Mouse (Mus musculus) embryonic facial prominence, embryonic 14.5 days (tissue): ENCODE measurements around the gene Slco1a1. TPM values are rescaled to one million over a fixed set of nuclear protein-coding genes. Genes with fewer than 3 reads are reported as not detected.

Experiments
- ATAC-seq: fragments of 200-750 bp; cut with Nextera tagmentation; 2 replicates; pipeline ENCODE4 v1.8.0; 2017; ENCODE audit warnings: low read depth, moderate number of reproducible peaks, moderate TSS enrichment
- DNase-seq: peaks from one replicate; pipeline ENCODE4 v3.0.0-alpha.2; 2015; ENCODE audit warnings: low spot score
- H3K27ac ChIP-seq: fragments of 300-500 bp; sonication (generic); replicated peaks from 2 replicates; pipeline ENCODE4 v1.5.1; 2014; ENCODE audit warnings: low read depth, mild to moderate bottlenecking, low read length, moderate library complexity
- H3K27me3 ChIP-seq: fragments of 300-500 bp; sonication (generic); replicated peaks from 2 replicates; pipeline ENCODE4 v1.6.1; 2014; ENCODE audit warnings: low read length; ENCODE audit not compliant: control insufficient read depth, insufficient read depth
- H3K36me3 ChIP-seq: fragments of 300-500 bp; sonication (generic); 2 replicates; pipeline ENCODE4 v1.6.1; 2014; ENCODE audit warnings: low read length, mixed read lengths; ENCODE audit not compliant: control insufficient read depth, insufficient read depth
- H3K4me1 ChIP-seq: fragments of 300-500 bp; sonication (generic); 2 replicates; pipeline ENCODE4 v1.6.1; 2014; ENCODE audit warnings: antibody characterized with exemption, low read length; ENCODE audit not compliant: control insufficient read depth, insufficient read depth
- H3K4me2 ChIP-seq: fragments of 300-500 bp; sonication (generic); 2 replicates; pipeline ENCODE4 v1.6.1; 2014; ENCODE audit warnings: low read depth, mild to moderate bottlenecking, low read length, moderate library complexity, mixed read lengths
- H3K4me3 ChIP-seq: fragments of 300-500 bp; sonication (generic); 2 replicates; pipeline ENCODE4 v1.5.1; 2014; ENCODE audit warnings: low read depth, mild to moderate bottlenecking, low read length
- H3K9ac ChIP-seq: fragments of 300-500 bp; sonication (generic); 2 replicates; pipeline ENCODE4 v1.6.1; 2014; ENCODE audit warnings: low read depth, mild to moderate bottlenecking, low read length, moderate library complexity, mixed read lengths
- H3K9me3 ChIP-seq: fragments of 300-500 bp; sonication (generic); 2 replicates; pipeline ENCODE4 v1.6.1; 2016; ENCODE audit warnings: low read length; ENCODE audit not compliant: control insufficient read depth
- WGBS: fragments of 180-500 bp; shearing (Covaris S2); extraction: QIAGEN DNeasy Blood & Tissue Kit; methylation state at CpG from one replicate; pipeline ENCODE4 v1.1.7; 2014; 5-methylcytosine and 5-hydroxymethylcytosine counted together
- polyA plus RNA-seq: library from polyadenylated mRNA; unstranded; fragments of >200 nt; fragmentation: Nextera tagmentation; extraction: Ambion mirVana; gene quantifications from 2 replicates; pipeline ENCODE4 v1.2.1, GENCODE M21; 2014

The Slco1a1 gene
- polyA plus RNA-seq = not detected in 2 replicates

DNA sequence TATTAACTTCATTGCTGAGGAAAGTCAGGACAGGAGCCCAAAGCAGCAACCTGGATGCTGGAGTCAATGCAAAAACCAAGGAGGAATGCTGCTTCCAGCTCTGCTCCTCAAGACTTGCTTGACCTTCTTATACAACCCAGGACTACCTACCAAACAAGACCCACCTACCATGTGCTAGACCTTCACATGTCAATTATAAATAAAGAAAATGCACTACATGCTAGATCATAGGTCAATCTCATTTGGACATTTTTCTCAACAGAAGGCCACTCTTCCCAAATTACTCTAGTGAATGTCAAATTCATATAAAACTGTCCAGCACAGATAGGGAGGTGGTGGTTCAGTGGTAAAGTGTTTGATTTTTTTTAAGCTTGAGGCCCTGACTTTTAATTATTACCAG lies at the start of gene Slco1a1:
TSS of gene Slco1a1 (minus strand) at position 101 of the 400 bp plus-strand sequence.
- H3K4me1 ChIP-seq = no peaks in the 10 kb centered on the region
- no peak within 1 kb of the TSS for H3K27ac ChIP-seq
- H3K27me3 ChIP-seq = no peaks in the 10 kb centered on the region
- no peak within 1 kb of the TSS for H3K4me3 ChIP-seq
- H3K9ac ChIP-seq = no peak within 1 kb of the TSS
- ATAC-seq (no peak), DNase-seq (no peak)
- no peak within 1 kb of the TSS for H3K4me2 ChIP-seq
- H3K36me3 ChIP-seq = no peaks in the 10 kb centered on the region
- no peaks in the 10 kb centered on the region for H3K9me3 ChIP-seq

DNA sequence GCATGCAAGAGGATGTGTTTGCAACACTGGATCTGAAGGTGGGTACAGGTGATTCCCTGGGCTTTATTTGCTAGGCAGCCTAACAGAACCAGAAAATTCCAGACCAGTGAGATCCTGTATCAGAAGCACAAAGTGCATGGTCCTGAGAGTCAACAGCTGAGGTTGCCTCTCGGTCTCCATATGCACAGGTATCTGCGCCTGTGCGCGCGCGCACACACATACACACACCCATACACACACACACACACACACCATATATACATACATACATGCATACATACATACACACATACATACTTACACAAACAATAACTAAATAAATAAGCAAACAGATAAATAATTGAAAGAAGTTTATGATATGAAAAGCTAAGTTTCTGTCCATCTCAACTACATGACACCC lies 40.0 kb upstream of the Slco1a1 start:
- no peaks in the 10 kb centered on the region for H3K27me3 ChIP-seq
- DNase-seq (no peak), ATAC-seq (no peak)
- H3K9me3 ChIP-seq = no peaks in the 10 kb centered on the region
- no peak overlapping the region for H3K4me2 ChIP-seq
- H3K36me3 ChIP-seq = no peaks in the 10 kb centered on the region
- 98% methylated on average over 6 of the region's 6 CpGs for WGBS
- H3K9ac ChIP-seq = no peak overlapping the region
- H3K4me3 ChIP-seq = no peak overlapping the region
- no peaks in the 10 kb centered on the region for H3K4me1 ChIP-seq
- H3K27ac ChIP-seq = no peak overlapping the region

DNA sequence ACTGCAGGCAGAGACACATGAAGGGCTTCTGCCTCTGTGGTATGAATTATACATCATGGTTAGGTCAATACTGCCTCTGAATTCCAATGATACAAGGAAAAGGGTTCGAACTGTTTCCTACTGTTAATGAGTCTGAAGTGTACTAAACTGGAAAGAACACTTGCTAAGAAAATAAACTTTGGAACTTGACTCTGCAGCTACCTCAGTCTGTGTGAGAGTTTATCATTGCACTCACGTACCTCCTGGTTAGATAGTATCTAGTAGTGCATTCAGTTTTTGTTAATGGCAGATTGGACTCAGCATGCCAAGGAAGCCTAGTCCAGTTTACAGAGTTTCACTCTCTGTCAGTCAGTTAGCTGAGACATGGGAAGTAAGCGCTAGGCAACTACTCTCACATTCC lies 37.9 kb upstream of the Slco1a1 start:
- ATAC-seq (no peak), DNase-seq (no peak)
- WGBS = 73% methylated on average over 3 of the region's 3 CpGs
- Histone ChIP-seq H3K36me3 (no peaks in the 10 kb centered on the region), H3K4me1 (no peaks in the 10 kb centered on the region), H3K4me3 (no peak overlapping the region), H3K9me3 (no peaks in the 10 kb centered on the region), H3K9ac (no peak overlapping the region), H3K27ac (no peak overlapping the region), H3K4me2 (no peak overlapping the region), H3K27me3 (no peaks in the 10 kb centered on the region)

DNA sequence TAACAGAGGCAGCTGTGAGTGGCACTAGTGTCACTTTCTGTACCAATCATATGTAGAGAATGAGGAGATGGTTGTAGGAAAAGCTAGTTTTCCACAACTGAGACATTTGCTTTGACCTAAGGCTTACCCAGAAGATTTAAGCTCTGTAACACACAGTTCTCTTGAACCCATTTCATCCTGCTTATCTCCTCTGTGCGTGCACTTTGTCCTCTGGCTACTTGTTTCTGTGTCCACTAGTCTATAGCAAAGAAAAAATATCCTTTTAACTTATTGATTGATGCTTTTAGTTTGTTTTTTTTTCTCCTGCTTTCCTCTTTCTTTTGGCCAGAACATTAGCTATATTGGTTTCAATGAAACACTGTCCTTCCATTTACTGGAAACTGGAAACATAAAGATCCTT lies 15.7 kb upstream of the Slco1a1 start:
- Histone ChIP-seq H3K27ac (no peak overlapping the region), H3K9me3 (no peaks in the 10 kb centered on the region), H3K4me3 (no peak overlapping the region), H3K36me3 (no peaks in the 10 kb centered on the region), H3K4me1 (no peaks in the 10 kb centered on the region), H3K9ac (no peak overlapping the region), H3K4me2 (no peak overlapping the region), H3K27me3 (no peaks in the 10 kb centered on the region)
- ATAC-seq (no peak), DNase-seq (no peak)
- WGBS = 91% methylated on average over 1 of the region's 1 CpGs

DNA sequence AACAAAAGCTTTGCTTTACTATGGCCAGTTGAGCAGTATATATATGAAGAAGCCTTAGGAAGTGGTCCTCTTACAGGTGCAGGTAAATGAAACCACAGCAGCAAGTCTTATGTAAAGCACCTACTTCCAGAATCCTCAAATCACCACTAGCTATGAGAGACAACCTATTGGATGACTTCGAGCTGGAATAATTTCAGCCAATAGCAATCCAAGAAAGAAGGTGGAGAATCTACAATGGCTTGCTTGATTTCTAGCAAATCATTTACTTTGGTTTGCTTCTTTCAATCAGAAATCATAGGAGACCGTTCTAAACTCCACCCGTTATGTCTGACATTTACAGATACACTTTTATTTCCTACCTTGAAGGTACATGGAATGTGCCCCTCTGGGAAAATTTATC lies 15.1 kb upstream of the Slco1a1 start:
- ATAC-seq (no peak), DNase-seq (no peak)
- no peaks in the 10 kb centered on the region for H3K36me3 ChIP-seq
- 87% methylated on average over 3 of the region's 3 CpGs for WGBS
- H3K4me2 ChIP-seq = no peak overlapping the region
- H3K9ac ChIP-seq = no peak overlapping the region
- no peak overlapping the region for H3K27ac ChIP-seq
- H3K4me3 ChIP-seq = no peak overlapping the region
- H3K4me1 ChIP-seq = no peaks in the 10 kb centered on the region
- no peaks in the 10 kb centered on the region for H3K27me3 ChIP-seq
- no peaks in the 10 kb centered on the region for H3K9me3 ChIP-seq

DNA sequence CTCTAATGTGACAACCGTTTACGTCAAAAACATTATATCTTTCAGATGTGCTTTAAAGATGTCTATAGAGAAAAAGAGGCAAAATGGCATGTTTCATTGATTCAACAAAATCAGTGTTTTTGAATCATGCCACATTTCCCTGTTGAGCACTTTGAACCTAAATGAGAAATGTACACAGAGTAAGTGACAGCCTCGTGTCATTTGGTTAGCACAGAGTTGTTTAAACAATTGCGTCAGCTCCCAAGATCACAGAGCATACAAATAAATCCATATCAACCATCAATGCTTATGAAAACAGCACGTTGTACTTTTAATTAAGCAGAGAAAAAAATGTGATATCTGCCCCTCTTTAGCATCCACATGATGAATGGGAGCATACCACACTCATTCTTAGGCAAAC lies 13.7 kb upstream of the Slco1a1 start:
- Histone ChIP-seq H3K4me3 (no peak overlapping the region), H3K9me3 (no peaks in the 10 kb centered on the region), H3K27me3 (no peaks in the 10 kb centered on the region), H3K36me3 (no peaks in the 10 kb centered on the region), H3K27ac (no peak overlapping the region), H3K4me1 (no peaks in the 10 kb centered on the region), H3K9ac (no peak overlapping the region), H3K4me2 (no peak overlapping the region)
- ATAC-seq (no peak), DNase-seq (no peak)
- WGBS = 71% methylated on average over 5 of the region's 5 CpGs

DNA sequence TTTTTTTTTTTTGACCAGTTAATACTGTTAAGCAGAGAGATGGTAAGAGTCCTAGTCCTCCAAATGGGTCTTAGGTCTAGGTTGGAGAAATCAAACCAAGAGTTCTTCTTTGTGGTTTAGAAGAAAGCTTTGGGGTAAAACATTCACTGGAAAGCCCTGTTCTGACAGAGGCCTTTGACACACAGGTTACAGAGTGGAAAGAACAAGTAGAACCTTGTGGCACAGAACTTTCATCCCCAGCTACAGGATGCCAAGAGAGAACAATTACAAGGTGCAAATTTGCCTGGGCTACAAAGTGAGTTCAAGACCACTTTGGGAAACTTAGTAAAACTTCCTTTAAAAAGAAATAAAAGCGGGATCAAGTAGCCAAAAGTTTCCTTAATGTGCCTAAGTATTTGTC lies 6.3 kb downstream of the Slco1a1 start:
- H3K9ac ChIP-seq = no peak overlapping the region
- WGBS = 71% methylated on average over 1 of the region's 1 CpGs
- H3K27me3 ChIP-seq = no peaks in the 10 kb centered on the region
- ATAC-seq (no peak), DNase-seq (no peak)
- no peaks in the 10 kb centered on the region for H3K36me3 ChIP-seq
- no peak overlapping the region for H3K4me3 ChIP-seq
- H3K4me2 ChIP-seq = no peak overlapping the region
- no peak overlapping the region for H3K27ac ChIP-seq
- no peaks in the 10 kb centered on the region for H3K9me3 ChIP-seq
- no peaks in the 10 kb centered on the region for H3K4me1 ChIP-seq

DNA sequence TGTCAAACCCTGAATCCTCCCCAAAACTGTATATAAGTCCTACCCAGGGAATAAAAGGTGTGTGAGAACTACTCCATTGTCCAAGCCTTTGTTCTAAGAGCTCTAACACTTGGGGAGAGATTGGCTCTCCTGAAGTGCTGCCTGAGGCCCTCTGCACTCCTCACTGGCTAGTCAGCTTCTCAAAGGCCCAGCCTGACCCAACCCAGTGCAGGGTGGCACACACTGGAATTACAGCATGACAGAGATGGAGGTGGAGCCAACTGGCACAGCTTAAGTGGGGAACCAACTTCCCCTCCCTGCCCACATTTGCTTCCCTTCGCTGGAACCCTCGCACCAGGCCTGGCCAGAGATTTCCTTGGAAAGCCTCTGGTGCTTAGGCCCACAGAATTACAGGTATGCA lies 48.6 kb downstream of the Slco1a1 start:
- ATAC-seq (no peak), DNase-seq (no peak)
- H3K9me3 ChIP-seq = no peaks in the 10 kb centered on the region
- H3K36me3 ChIP-seq = no peaks in the 10 kb centered on the region
- H3K9ac ChIP-seq = no peak overlapping the region
- H3K4me3 ChIP-seq = no peak overlapping the region
- WGBS = 44% methylated on average over 2 of the region's 2 CpGs
- no peaks in the 10 kb centered on the region for H3K4me1 ChIP-seq
- no peaks in the 10 kb centered on the region for H3K27me3 ChIP-seq
- no peak overlapping the region for H3K27ac ChIP-seq
- H3K4me2 ChIP-seq = no peak overlapping the region

DNA sequence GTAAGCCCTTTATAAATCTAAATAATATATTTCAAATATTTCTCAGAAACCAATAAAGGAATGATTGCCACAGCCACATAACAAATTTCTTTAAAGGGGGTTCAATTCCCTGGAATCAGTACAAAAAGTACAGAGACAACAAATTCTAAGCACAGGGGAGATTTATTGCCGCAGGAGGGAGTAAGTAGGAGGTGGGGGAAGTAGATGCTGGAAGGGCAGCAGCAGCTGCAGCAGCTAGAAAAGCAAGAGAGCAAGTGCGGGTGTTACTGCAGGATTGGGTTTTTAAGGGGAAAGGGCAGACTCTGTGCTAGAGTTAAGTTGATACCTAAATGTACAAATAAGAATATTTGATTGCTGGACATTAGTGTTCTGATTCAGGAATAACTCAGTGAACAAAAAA lies 57.0 kb downstream of the Slco1a1 start:
- no peak overlapping the region for H3K27ac ChIP-seq
- H3K9me3 ChIP-seq = no peaks in the 10 kb centered on the region
- no peak for DNase-seq
- no peak for ATAC-seq
- H3K4me3 ChIP-seq = no peak overlapping the region
- no peaks in the 10 kb centered on the region for H3K4me1 ChIP-seq
- H3K9ac ChIP-seq = no peak overlapping the region
- 60% methylated on average over 2 of the region's 2 CpGs for WGBS
- H3K4me2 ChIP-seq = no peak overlapping the region
- H3K36me3 ChIP-seq = no peaks in the 10 kb centered on the region
- H3K27me3 ChIP-seq = no peaks in the 10 kb centered on the region
